Mouse (Mus musculus) common myeloid progenitor, adult 5-6 weeks (primary cell): ENCODE data around the gene Ssh3. TPM values are rescaled to one million over a fixed set of nuclear protein-coding genes. Genes with fewer than 3 reads are reported as not detected.
"Not testable (repeated sequence)": the region's sequence is repeated elsewhere in the genome, so short reads cannot be mapped to it uniquely, and the experiment has no call there.

Experiments used
- ATAC-seq: replicated peaks from 2 replicates; pipeline ENCODE4 v1.8.0; 2016; ENCODE audit warnings: low read depth, mild to moderate bottlenecking, moderate TSS enrichment, inconsistent platforms; ENCODE audit not compliant: poor library complexity, severe bottlenecking
- total RNA-seq: library from RNA; stranded (forward); fragments of 200-1000, 187-1606 nt; gene quantifications from 2 replicates; pipeline ENCODE4 v1.2.3, GENCODE M21; 2017

The Ssh3 gene
- total RNA-seq, 1 experiment from 2014 or later: 13.6 TPM

DNA sequence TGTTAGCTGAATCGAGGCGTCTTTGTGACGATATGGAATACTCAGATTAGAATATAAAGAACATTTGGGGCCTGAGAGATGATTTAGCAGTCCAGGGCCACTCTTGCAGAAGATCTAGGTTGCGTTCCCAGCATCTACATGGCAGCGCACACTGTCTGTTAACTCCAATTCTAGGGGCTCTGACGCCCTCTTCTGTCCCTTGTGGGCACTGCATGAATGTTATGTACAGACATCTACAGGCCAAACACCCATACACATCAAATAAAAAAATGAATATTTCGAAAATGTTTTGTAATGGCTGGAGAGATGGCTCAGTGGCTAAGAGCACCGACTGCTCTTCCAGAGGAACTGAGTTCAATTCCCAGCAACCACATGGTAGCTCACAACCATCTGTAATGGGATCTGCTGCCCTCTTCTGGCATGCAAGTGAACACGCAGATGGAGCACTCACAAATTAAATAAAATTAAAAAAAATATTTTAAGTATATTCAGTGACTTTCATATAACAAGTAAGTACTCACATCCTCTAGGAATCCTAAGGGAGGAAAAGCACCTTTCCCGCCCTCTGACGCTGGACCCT lies 13.3 kb downstream of the Ssh3 start:
- ATAC-seq: no peak

- ATAC-seq: no peak
Measured at GRCm38 (mm10) chr19:4254230-4254629, 14.8 kb downstream of the Ssh3 start.

DNA sequence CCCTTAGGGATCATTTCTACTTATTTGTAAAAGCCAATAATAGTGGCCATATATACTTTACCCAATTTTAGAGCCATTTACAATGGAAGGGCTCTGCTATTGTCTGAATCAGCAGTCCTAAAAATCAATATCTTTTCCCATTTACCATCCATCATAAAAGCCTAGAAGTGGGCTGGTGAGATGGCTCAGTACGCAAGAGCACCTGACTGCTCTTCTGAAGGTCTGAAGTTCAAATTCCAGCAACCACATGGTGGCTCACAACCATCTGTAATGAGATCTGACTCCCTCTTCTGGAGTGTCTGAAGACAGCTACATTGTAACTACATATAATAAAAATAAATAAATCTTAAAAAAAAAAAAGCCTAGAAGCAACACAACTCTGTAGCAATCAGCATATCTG lies 20.3 kb downstream of the Ssh3 start:
- not testable (repeated sequence) for ATAC-seq

- ATAC-seq: peak; percentile 39; the same call in 1 of the 2 replicates
Measured at GRCm38 (mm10) chr19:4247010-4247409, 22.0 kb downstream of the Ssh3 start.

- no peak for ATAC-seq
Measured at GRCm38 (mm10) chr19:4244775-4245174, 24.2 kb downstream of the Ssh3 start.

GRCm38 (mm10) chr19:4242416-4242815 lies 26.6 kb downstream of the Ssh3 start:
- ATAC-seq: no peak

DNA sequence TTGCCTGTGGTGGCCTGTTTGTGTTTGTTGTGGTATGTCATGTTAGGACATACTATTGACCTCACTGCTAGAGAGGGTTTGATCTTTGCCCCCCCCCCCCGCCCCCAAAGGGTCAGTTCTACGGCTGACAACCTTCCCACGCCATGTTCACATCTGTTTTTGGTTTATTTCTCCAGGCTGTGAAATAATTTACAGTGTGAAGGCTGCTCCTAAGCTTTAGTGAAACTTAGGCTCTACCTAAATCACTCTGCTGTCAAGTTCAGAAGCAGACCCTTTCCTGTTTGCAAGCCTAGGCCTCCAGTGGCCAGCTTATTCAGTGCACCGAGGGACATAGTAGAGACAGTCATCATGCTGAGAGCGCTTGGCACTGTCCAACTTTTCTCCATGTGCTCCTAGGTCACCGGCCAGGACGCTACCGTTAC lies 28.7 kb downstream of the Ssh3 start:
- ATAC-seq: no peak

GRCm38 (mm10) chr19:4234548-4234947 lies 34.4 kb downstream of the Ssh3 start:
- no peak for ATAC-seq

DNA sequence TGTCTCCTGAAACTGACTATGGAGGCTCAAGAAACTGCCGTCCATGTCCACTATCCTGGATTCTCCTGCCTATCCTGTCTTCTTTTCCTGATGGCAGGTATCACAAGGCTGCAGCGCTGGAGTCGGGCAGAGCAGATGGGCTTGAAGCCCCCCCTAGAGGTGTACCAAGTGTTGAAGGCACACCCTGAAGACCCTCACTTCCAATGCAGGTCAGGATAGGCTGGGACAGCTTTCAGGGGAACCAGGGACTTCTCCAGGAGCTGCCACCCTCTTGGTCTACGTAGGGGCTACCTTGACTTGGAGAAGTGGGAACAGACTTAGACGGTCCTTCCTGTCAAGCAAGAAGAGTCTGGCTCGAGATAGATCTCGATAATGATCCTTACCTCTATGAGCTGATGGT lies 36.3 kb downstream of the Ssh3 start:
- ATAC-seq: no peak

DNA sequence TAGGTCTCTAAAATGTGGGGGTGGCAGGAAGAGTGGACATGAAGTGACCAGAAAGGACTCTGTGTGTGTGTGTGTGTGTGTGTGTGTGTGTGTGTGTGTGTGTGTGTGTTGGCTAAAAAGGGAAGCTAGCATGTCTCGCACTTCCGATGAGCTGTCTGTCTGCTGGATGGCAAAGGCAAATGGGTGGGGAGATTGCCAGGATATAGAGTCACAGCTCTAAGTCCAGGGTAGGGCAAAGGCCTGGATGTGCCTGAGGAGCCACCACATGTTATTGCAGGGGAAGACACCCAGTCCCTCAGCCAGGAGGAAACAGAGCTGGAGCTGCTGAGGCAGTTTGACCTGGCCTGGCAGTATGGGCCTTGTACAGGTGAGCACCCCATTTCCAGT lies 36.8 kb downstream of the Ssh3 start:
- peak; percentile 28 for ATAC-seq

- peak; percentile 79 for ATAC-seq
Measured at GRCm38 (mm10) chr19:4231253-4232185, 37.5 kb downstream of the Ssh3 start, which contains the start of gene Pold4. Gene Pold4, plus strand, starts transcription at chr19:4231899.

DNA sequence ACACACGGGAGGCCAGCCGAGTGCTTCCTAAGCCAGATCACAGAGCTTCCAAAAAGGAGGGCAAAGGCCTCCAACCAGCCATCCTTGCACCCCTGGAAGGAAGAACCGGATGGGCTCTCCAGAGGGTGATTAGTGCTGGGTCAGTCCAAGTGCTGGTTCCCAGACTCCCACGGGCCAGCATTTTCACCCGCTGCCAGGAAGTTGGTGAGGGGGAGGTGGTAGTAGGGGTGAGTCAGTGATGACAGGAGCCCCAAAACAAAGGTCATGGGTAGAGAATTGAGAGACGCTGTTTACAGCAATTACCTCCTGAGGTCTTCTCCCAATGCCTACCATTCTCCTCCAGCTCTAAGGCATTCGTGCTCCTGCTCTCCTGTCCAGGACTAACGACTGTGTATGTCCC lies 38.6 kb downstream of the Ssh3 start:
- ATAC-seq: no peak

DNA sequence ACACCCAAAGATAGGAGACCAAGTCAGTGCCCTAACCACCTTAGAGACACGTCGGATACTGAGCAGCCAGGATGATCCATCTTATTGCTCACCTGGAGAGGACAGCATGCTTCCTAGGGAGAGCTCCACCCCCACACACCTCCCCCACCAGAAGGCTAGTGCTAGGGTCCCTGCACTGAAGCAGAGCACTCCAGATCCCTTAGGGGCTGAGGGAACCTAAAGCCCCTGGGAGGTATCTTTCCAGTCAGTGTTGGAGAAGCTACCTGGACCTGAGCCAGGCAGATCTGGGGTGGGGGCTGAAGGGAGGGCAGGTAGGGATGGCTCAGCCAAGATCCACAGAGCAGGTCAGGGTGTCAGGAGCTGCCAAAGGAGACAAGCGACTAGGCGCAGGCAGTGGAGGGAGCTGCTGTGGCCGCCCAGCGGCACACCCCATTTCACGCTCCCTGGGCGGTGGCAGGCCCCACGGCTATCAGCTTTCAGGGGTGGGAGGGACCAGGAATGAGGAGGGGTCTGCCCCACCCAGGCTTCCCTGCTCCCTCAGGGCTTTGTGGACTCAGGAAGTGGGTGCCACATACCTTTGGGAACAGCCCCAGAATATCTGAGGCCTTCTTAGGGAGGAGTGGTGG lies 39.4 kb downstream of the Ssh3 start:
- ATAC-seq: no peak

DNA sequence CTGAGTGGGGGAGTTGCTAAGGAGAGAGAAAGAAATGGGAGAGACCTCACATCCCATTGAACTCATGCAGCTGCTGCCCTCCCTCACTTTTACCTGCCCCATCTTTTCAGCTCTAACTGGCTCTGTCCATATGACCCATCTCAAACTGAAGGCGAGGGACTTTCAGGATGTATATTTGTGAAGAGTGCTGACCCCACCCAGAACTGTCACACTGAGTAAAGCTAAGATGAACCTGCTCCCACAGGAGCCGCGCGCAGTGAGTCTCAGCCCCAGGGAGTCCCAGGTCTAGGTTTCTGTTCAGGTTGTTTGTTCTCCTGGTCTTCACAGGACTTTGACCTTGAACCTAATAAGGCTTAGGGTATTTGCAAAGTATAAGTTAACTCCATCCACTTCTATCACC lies 40.1 kb downstream of the Ssh3 start:
- ATAC-seq: no peak

GRCm38 (mm10) chr19:4227894-4228678 lies 40.9 kb downstream of the Ssh3 start:
- ATAC-seq: peak; percentile 52

DNA sequence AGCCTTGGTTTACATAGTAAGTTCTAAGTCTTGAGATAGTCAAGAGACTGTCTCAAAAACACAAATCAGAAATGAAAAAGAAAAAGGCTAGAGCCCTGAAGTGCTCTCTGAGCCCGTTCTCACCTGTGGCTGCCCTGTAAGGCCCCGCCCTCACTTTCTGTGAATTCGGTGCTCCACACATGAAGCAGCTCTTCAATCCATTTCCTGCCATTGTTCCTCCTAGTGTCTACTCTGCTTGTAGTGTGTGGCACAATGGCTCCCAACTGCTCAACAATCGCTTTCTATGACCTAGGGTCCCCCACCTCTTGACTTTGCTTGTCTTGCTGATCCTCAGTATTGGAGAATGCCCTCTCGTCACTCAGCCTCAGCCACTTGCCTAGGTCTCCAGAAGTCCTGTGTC lies 41.5 kb downstream of the Ssh3 start:
- ATAC-seq: no peak

GRCm38 (mm10) chr19:4226779-4227178 lies 42.2 kb downstream of the Ssh3 start:
- ATAC-seq: no peak

GRCm38 (mm10) chr19:4222165-4222564 lies 46.8 kb downstream of the Ssh3 start:
- peak; percentile 61 for ATAC-seq

DNA sequence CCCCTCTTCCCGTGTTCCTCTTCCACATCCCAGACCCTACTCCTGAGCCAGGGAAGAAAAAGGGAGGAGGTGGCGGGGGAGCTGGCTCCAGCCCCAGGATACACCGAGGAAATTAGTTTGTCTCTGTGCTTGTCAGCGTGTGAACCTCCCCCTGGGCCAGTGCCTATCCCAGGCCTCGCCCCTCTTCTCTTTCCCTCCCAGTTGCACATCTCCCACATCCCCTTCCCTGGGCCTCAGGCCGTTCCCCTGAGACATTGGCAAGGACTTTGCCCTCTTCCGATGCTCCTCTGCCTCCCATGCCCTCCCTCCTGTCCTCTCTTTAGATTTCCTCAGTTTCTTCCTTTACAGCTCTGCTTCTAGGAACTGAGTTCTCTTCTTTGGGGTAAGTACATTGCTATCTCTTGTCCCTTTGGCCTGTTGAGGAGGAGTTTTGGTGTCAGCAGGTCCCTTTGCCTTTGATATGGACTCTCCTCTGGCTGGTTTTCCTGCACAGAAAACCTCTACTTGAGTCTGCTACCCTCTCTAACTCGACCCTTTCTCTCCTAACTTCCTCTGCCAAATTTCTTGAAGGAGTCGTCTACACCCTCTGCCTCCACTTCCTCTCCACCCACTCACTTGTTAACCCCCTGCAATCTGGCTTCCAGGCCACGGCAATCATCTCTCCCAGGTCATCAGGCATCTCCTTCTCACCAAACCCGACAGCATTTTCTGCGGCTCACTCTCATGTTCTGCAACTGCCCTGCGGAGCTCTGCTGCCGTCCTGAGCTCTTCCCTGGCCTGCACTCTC lies 47.8 kb downstream of the Ssh3 start:
- ATAC-seq: no peak; the same call in 1 of the 2 replicates
